Mouse (Mus musculus) spleen, postnatal 10 days (tissue): ENCODE measurements around the gene Atp6v1g1.

Experiments used
- DNase-seq, 2 experiments: peaks; one replicate each; pipeline ENCODE4 v3.0.0; 2021 to 2022; ENCODE audit warnings: low spot score in 2 of 2

Gene Atp6v1g1

DNA sequence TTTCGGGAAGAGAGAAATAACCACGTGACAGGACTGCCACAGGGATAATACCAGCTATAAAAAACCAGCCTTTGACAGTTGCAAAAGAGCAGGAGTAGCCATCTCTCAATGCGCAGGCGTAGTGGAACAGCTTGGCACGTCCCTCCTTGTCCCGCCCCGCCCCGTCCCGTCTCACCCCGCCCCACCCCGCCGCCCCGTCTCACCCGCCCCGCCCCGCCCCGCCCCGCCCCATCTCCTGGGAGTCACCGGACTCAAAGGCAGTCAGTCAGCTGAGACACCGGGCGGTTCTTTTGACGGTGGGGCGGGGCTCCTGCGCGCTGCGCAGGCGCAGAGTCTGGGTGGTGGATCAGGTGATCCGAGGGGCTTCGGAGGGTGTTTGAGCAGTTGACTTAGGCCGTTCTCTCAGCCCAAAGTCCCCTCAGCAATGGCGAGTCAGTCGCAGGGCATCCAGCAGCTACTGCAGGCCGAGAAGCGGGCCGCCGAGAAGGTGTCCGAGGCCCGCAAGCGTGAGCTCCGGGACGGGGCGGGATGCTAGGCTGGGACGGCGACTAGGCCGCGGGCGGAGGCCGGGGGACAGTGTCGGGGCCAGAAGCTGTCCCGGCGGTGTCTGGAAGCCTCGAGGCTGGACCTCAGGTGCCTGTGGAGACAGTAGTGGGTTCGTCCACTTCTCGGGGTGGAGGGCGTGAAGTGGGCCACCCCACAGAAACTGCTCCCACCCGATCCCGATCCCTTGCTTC is at the start of gene Atp6v1g1:
Gene Atp6v1g1 (plus strand): TSS at position 279 of the 737 bp plus-strand sequence.
- DNase-seq = peak; percentile 91 to 95

DNA sequence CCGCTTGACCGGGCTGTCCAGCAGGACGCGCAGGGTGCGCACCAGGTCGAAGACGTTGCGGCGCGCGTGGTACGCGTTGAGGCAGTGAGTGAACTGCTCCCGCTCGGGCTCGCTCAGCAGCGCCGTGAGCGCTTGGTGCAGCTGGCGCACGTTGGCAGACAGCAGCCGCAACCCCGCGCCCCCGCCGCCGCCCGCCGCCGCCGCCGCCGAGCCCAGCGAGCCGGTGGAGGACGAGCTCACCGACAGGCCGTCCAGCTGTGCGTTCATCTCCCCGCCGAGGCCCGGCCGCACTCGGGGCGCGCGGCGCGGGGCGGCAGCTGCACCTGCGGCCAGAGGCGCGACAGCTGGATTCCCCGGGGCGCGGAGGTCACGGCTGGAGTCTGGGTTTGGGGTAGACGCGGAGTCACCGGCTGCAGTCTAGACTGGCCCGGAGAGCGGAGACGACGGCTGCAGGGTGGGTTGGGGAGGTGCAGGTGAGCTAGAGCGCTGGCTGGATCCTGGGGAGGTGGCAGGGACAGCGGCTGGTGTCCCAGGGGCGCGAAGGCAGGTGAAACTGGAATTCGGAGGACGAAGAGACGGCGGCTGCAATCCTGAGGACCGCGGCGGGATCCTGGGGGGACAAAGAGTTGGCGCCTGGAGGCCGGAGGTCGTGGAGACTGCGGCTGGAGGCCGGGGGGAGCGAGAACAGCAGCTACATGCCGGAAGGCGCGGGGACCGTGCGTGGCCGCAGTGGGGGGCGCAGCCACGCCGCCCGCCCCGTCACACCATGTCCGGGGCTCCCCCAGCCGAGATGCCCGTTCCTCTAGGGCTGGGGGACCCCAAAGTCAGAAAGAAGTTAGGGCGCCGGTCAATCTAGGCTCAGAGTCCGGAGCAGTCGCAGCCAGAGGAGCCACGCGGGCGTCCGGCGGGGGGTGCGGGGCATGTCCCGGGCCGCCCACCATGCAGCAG is 49.3 kb upstream of the Atp6v1g1 start:
- DNase-seq = peak; percentile 18 to 48

DNA sequence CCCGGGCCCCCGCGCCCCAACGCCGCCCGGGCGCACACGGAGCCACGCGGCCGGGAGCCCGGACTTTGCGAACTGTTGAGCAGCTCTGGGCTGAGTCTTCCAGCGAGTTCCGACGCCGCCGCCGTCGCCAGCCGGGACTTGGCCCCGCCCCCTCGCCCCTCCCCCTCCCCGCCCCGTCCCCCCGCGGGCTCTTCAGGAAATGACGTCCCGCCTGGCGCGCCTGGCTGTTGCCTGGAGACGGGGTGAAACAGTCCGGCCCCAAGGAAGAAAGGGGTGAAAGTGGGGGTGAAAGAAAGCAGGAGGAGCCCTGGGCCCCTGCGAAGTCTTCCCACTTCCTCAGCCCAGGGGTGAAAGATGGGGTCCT is 48.7 kb upstream of the Atp6v1g1 start, which contains the start of gene Whrn:
Gene Whrn (minus strand): TSS at position 77 of the 364 bp plus-strand sequence.
- DNase-seq = peak in 1 of 2 experiments; percentile 63

- no peak for DNase-seq
Measured at GRCm38 (mm10) chr4:63496312-63496711, 48.3 kb upstream of the Atp6v1g1 start.

GRCm38 (mm10) chr4:63498346-63498745 is 46.2 kb upstream of the Atp6v1g1 start:
- DNase-seq = no peak

DNA sequence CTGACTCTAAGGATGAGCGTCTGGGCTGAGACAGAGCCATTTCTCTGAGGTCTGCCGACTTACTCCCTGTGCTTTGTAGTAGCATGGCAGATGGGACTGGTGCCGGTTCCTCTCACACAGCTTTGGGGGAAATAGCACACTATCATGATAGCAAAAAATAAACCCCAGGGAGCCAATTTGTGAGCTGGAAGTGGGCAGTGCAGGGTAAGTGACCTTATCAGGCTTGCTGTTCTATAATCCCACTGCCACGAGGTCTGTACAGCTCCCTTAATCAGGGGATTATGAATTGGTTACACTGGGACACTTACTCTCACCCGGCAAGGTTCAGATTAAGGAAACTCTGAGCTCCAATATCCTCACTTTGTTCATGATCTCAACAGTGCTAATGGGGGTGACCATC is 43.5 kb upstream of the Atp6v1g1 start:
- DNase-seq = no peak

GRCm38 (mm10) chr4:63503949-63504348 is 40.6 kb upstream of the Atp6v1g1 start:
- DNase-seq = no peak

- DNase-seq = no peak
Measured at GRCm38 (mm10) chr4:63507478-63507877, 37.1 kb upstream of the Atp6v1g1 start.

- peak; percentile 66 to 89 for DNase-seq
Measured at GRCm38 (mm10) chr4:63508232-63508631, 36.3 kb upstream of the Atp6v1g1 start.

- no peak for DNase-seq
Measured at GRCm38 (mm10) chr4:63512921-63513320, 31.7 kb upstream of the Atp6v1g1 start.

DNA sequence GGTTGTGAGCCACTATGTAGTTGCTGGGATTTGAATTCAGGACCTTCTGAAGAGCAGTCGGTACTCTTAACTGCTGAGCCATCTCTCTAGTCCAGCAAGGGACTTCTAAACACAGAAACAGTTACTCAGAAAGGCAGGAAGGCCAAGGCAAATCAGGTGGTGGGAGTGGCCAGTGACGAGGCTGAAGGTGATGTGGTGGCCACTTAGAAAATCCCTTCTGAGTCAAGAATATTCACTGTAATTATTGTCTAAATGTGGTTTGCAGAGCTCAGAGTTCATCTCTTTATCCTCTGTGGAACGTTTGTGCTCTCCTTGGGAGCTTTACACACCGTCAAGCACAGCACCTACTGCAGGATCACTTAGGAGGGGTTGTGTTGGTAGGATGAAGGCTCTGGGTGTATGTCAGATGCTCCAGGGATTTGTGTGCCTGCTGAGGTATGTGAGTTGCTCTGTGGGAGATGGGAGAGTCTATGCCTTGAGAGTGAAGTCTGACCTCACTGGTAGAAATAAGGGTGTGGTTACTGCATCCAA is 30.1 kb upstream of the Atp6v1g1 start:
- no peak for DNase-seq

- DNase-seq = no peak
Measured at GRCm38 (mm10) chr4:63515021-63515420, 29.6 kb upstream of the Atp6v1g1 start.

DNA sequence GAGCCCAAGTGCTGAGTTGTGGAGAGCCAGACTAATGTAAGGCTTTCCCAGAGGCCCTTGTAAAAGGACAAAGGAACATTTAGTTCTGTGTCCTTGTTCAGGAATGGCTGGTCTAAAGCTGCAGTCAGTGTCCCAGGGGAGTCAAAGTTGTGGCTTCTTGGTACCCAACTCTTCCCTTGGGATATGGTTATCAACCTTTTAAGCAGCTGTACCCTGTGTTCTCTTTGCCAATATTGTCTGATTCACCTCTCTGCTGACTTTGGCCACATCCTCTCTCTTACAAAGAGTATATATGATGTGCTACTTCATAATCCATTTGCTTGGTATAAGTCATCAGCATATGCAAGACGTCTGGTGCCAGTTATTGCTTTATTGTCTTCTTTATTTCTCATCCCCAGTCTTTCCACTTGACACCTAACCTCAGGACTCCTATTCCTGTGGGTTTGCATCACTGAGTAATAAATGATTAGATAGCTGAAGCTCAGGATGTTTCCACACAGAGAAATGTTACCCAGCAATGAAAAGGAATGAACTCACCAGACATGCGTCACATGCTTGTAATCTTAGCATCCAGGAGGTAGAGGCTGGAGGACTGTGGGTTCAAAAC is 22.7 kb upstream of the Atp6v1g1 start:
- no peak for DNase-seq

DNA sequence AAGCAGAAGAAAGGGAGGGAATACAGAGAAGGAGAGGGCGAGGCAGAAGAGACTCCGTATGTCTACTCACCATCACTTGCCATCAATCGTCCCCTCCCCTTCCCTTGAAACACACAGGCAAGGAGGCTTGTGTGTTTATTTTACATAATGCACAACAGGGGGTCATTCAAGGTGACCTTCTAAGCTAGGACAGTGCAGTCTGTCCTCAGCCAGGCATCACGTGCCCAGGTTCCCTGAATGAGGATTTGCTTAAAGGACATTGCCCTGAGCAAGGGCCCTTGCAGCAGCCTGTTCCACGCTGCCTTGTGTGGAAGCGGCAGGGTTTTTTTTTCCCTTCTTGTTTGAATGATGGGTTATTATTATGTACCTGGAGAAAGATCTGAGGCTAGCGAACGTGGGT is 19.1 kb upstream of the Atp6v1g1 start:
- DNase-seq = no peak

DNA sequence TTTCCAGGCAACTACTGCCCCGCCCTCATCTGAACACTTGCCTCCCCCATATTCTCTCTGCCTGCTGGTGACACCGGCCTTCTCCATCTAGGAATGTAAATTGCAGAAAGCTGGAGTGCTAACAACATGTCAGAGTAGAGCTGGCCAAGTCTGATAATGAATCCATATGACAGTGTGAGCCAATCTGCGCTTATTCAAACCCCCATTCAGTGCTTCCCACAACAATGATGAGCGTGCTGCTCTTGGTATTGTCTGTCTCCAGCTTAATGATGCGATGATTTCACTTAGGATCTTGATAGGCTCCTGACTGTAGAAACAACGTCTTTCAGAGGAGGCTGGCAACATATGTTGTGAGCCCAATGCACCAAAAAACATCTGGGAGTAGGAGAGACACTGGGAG is 15.6 kb upstream of the Atp6v1g1 start:
- DNase-seq = no peak

DNA sequence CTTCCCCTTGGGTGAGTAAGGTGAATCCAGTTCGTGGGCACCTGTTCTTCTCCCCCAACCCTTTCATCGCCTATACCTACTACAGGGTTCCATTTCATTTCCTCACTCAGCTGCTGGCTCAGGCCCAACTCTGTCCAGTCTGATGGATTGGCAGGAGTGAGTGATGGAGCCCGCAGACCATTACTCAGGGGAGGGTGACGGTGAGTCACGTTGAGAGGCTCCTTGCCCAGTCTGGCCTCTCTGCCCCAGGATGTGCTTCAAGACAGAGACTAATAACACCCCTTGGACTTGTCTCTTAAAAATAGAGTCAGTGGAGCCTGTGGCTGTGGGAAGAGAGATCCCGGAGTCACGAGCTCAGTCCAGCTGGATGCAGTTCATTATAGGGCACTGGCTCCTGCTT is 14.2 kb upstream of the Atp6v1g1 start:
- no peak for DNase-seq

DNA sequence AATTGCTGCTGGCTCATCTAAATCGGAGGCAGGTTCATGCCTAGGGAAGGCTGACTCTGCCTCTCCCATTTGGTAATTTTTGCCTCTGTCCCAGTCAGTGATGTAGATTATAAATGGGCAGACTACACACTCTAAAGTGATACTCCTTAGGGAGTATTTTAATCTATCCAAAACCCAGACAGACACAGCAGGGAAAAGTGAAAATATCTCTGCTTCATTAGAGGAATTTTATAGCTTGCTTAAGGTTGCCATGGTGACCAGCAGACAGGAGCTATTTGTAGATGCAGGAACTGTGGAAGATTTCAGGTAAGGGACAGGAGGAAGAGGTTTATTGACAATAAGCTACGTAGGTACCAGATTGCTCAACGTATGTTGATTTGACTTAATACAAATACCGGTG is 7.0 kb upstream of the Atp6v1g1 start:
- no peak for DNase-seq

- DNase-seq = no peak
Measured at GRCm38 (mm10) chr4:63542209-63542608, 2.4 kb upstream of the Atp6v1g1 start.

DNA sequence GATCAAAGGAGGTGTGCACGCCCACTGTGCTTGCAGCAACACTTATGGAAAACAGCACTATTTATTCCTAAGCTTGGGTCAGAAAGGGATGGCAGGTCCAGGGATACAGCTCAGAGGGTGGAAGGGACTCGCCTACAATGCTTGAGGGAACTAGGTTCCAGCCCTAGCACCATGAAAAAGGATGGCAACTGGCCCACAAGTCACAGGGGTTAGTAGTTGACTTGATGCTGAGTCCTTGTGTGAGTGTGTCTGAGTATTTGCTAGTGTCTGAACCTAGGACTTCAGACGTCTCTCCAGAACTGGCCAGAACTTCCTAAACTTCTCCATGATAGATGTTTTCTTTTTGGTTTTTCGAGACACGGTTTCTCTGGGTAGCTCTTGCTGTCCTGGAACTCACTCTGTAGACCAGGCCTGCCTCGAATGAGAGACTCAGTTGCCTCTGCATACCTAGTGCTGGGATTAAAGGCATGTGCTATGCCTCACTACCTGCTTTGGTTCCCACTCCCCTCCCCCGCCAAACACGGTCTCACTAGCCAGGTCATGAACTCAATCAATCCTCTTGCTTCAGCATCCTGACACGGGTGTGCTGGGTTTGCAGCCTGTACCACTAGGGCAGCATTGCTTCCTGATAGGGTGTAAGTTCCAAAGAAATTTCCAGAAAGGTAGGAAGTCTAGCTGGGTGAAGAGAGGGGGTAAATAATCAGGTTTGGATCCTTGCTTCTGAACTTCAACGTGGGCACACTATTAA is 652 bp upstream of the Atp6v1g1 start:
- peak in 1 of 2 experiments; percentile 23 for DNase-seq

GRCm38 (mm10) chr4:63545231-63545958 is 823 bp downstream of the Atp6v1g1 start:
- DNase-seq = no peak
